Mouse (Mus musculus): ENCODE data around the gene Slc38a7.

GRCm38 (mm10) chr8:95799891-95800290, 53.4 kb downstream of the Slc38a7 start:
- TF ChIP-seq GATA1 (IDR thresholded peaks at IDR 0.05; ENCODE audit: low read length) (no peak), TAL1 (IDR thresholded peaks at IDR 0.05; ENCODE audit: low read length) (no peak)

Measured in erythroblast, embryonic 14.5 days (primary cell).